Mouse (Mus musculus): Measurements from ENCODE around the gene Dleu7.

DNA sequence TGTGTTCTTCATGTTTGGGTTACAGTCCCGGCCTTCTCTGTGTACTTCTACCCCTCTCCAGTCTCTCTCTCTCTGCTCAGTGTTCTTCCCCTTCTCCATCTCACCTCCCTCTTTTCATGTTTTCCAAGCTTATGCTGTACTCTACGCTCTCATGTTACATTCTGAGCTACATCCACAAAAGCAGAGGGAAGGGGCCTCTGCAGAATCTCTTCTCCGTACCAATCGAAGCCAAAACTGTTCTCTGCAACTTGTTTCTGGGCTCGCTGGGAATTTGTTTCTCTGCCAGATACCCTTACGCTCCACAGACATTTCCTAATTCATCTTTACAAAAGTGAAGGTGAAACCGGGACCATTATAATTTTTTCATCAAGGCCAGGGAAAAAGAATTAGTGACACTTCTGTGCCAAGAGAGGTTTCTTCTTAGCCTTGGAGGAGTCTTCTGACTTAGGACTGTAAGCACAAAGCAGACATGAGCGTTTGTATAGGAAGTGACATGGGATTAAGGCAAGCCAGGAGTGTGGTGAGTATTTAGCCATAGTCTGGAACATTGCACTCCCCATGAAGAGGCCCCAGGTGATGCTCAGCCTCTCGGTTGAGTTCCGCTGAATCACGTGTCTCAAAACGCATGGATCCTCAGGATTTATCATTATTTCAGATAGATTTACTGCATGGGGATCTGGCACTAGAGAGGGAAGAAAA is 22.0 kb downstream of the Dleu7 start:
- TF ChIP-seq CTCF (IDR thresholded peaks at IDR 0.05; ENCODE audit: control insufficient read depth, insufficient read depth, insufficient read length) (no peak), MAX (IDR thresholded peaks at IDR 0.05) (no peak), MYOG (IDR thresholded peaks at IDR 0.05; ENCODE audit: control insufficient read depth, extremely low read depth, insufficient read length) (no peak), USF1 (IDR thresholded peaks at IDR 0.05; ENCODE audit: low read depth) (no peak), CEBPB (IDR thresholded peaks at IDR 0.05; ENCODE audit: low read depth) (no peak), FOSL1 (IDR thresholded peaks at IDR 0.05; ENCODE audit: insufficient read depth, low read length, poor library complexity, severe bottlenecking) (no peak)

Measured in C2C12 (cell line).